Mouse (Mus musculus) neural tube, embryonic 10.5 days (tissue): ENCODE measurements around the gene Cd209e.
"Not testable (repeated sequence)": the region's sequence is repeated elsewhere in the genome, so short reads cannot be mapped to it uniquely, and the experiment has no call there.

Experiments
- DNase-seq: peaks from one replicate; pipeline ENCODE4 v3.0.0-alpha.2; 2017; ENCODE audit warnings: low spot score; ENCODE audit errors: extremely low spot score

The Cd209e gene

DNA sequence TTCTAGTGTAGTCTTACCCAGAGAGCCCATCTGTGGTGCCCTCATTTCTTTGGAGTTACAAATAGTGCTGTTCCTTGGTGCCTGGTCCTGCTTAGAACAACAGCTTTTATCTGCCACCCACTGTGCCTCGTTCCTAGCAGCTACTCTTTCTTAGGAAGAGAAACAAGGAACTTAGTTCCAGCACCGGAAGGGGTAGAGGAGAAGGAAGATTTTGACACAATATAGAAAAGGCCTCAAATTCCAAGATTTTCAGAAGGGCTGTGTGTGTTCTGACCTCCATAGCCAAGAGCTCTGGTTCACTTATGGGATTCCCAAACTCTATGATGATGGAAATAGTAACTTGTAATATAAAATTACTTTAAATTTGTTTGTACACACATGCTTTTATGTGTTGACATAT, at the start of gene Cd209e:
TSS of gene Cd209e (minus strand) at position 101 of the 400 bp plus-strand sequence.
- DNase-seq = no peak

DNA sequence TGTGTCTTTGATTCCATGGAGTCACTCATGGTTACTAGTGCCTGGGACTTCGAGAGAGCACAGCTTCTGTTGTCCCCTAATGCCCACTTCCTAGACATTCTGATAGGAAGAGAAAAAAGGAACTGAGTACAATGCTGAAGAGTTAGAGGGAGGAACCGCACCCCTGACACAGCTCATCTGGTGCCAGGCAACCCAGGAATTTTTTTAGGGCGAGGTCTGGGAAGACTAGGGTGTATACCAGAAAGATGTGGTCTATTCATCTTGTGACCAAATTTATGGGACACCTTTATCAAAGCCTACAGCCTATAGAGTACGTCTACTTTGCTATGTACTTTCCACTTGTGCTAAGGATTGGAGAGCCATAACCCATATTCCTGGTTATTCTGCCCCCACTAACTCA, 24.3 kb upstream of the Cd209e start, which contains the start of gene Cd209d:
TSS of gene Cd209d (minus strand) at position 101 of the 400 bp plus-strand sequence.
- DNase-seq = no peak

DNA sequence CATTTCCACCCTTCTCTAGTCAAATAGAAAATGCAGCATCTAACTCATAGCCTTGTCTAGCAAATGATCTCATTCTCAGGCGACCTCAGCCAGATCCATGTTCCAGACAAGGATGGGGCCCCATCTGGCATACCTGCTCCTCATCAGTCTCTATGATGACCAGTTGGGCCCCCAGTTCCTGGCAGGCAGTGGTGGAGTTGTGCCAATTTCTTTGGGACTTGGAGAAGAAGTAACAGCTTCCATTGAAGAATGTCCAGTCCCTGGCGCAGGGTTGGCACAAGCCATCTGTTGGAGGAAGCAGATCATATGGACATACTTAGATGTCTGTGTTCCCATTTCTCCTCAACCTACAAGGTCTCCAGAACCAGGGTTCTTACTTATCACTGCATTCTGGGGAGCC, 22.0 kb upstream of the Cd209e start:
- no peak for DNase-seq

DNA sequence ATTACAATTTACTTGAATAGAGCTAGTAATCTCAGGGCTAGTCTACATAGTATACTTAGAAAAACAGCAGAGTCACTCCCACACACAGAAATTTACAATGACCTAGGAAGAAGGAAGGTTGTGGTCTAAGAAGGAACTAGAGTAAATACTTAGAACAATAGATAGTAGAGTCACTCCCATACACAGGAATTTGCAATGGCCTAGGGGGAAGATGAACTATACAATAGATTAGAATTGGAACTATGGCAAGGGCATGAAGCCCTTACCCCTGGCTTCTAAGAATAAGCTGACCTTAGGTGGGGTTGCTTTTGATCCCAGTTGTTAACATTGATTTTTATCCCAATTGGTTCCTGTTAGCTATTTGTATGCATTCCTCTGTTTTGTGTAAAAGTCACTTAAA, 8.6 kb upstream of the Cd209e start:
- DNase-seq = not testable (repeated sequence)

DNA sequence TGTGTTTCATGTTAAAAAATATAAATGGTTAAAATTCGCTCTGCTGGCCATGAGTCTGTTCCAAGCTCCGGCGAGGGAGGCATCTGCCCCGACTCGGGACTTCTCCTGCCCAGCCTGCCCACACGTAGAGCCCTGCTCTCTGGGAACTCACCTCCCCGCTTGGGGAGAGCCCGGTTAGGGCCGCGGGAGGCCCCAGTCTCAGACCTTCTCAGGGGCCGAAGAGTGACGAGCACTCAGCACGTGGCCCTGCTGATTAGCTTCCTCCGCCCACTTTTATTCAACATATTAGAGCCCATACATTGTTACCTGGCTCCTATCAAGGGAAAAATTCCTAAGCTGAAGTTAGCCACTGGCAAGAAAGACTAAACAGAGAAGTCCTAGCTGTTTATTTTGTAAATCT, 51.0 kb downstream of the Cd209e start:
- no peak for DNase-seq
